Mouse (Mus musculus) lung, embryonic 15.5 days (tissue): ENCODE measurements around the gene 5830411N06Rik. TPM values are rescaled to one million over a fixed set of nuclear protein-coding genes. Genes with fewer than 3 reads are reported as not detected.

Experiments used
- ATAC-seq: fragments of 200-750 bp; cut with Nextera tagmentation; 2 replicates; pipeline ENCODE4 v1.8.0; 2017; ENCODE audit warnings: moderate number of reproducible peaks, borderline replicate concordance; ENCODE audit not compliant: low FRiP score, low TSS enrichment; ENCODE audit errors: extremely low read depth
- H3K27ac ChIP-seq: fragments of 300-500 bp; sonication (generic); 2 replicates; pipeline ENCODE4 v1.5.1; 2015; ENCODE audit warnings: moderate library complexity, mild to moderate bottlenecking, inconsistent platforms
- H3K27me3 ChIP-seq: fragments of 300-500 bp; sonication (generic); 2 replicates; pipeline ENCODE4 v1.6.1; 2015; ENCODE audit warnings: inconsistent platforms
- H3K36me3 ChIP-seq: fragments of 300-500 bp; sonication (generic); 2 replicates; pipeline ENCODE4 v1.6.1; 2015; ENCODE audit warnings: inconsistent platforms
- H3K4me1 ChIP-seq: fragments of 300-500 bp; sonication (generic); 2 replicates; pipeline ENCODE4 v1.6.1; 2015; ENCODE audit warnings: inconsistent platforms
- H3K4me2 ChIP-seq: fragments of 300-500 bp; sonication (generic); 2 replicates; pipeline ENCODE4 v1.6.1; 2015; ENCODE audit warnings: inconsistent platforms, mild to moderate bottlenecking, moderate library complexity
- H3K4me3 ChIP-seq: fragments of 300-500 bp; sonication (generic); 2 replicates; pipeline ENCODE4 v1.5.1; 2015; ENCODE audit warnings: mild to moderate bottlenecking, inconsistent platforms
- H3K9ac ChIP-seq: fragments of 300-500 bp; sonication (generic); 2 replicates; pipeline ENCODE4 v1.6.1; 2015; ENCODE audit warnings: inconsistent platforms
- H3K9me3 ChIP-seq: fragments of 300-500 bp; sonication (generic); 2 replicates; pipeline ENCODE4 v1.6.1; 2016; ENCODE audit warnings: inconsistent platforms
- WGBS: fragments of 180-500 bp; shearing (Covaris S2); methylation state at CpG from one replicate; pipeline ENCODE4 v1.1.7; 2015; 5-methylcytosine and 5-hydroxymethylcytosine counted together
- polyA plus RNA-seq: library from polyadenylated mRNA; unstranded; fragments of >200 nt; fragmentation: Nextera tagmentation; extraction: Ambion mirVana; gene quantifications from 2 replicates; pipeline ENCODE4 v1.2.1, GENCODE M21; 2015

Gene 5830411N06Rik
- polyA plus RNA-seq = 0.19 TPM in 1 of 2 replicates, not detected in the other

DNA sequence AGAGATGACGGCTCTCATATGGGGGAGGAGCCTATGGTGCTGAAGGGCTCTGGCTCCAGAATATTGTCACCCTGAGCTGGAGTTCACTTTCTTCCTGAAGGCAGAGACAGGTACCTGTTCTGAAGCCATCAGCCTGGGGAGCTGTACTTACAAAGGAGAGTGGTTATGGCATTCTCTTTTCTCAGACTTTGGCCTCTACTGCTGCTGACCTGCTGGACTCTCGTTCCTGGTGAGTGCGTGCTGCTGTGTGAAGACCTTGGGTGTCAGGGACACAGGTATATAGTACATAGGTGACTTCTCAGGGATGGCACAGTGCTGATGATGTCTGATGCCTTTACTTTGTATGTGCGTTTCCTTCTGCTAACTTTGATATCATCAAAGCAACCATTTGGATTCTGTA is at the start of gene 5830411N06Rik:
5830411N06Rik (plus strand) TSS at position 69 of the 400 bp plus-strand sequence.
- H3K36me3 ChIP-seq = no peaks in the 10 kb centered on the region
- 66% methylated on average over 4 of the region's 4 CpGs for WGBS
- no peaks in the 10 kb centered on the region for H3K27me3 ChIP-seq
- no peak within 1 kb of the TSS for H3K27ac ChIP-seq
- no peaks in the 10 kb centered on the region for H3K9me3 ChIP-seq
- H3K4me1 ChIP-seq = no peaks in the 10 kb centered on the region
- ATAC-seq = no peak
- H3K4me3 ChIP-seq = no peak within 1 kb of the TSS
- no peak within 1 kb of the TSS for H3K9ac ChIP-seq
- no peak within 1 kb of the TSS for H3K4me2 ChIP-seq

DNA sequence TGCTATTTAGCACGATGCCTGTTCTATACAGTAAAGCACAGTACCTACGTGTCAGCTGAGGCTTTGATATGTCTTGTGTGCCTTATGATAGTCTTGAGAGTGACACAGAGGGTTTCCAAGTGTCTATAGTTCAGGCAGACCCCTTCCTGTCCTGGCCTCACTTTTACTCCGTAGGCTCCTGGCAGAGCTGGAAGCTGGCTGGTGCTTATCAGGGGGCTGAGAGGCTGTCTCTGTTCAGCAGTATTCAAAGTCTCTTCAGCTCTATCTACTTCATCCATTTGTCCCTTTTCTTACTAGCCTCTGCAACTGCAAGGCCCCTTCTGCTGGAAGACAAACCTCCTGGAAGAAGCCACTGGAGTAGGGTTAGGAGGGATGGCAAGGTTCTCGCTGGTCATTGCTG is 46.0 kb upstream of the 5830411N06Rik start:
- Histone ChIP-seq H3K9ac (no peak overlapping the region), H3K27me3 (no peaks in the 10 kb centered on the region), H3K4me2 (no peak overlapping the region), H3K36me3 (no peaks in the 10 kb centered on the region), H3K9me3 (no peaks in the 10 kb centered on the region), H3K4me1 (no peaks in the 10 kb centered on the region), H3K27ac (no peak overlapping the region), H3K4me3 (no peak overlapping the region)
- no peak for ATAC-seq
- 89% methylated on average over 4 of the region's 4 CpGs for WGBS

DNA sequence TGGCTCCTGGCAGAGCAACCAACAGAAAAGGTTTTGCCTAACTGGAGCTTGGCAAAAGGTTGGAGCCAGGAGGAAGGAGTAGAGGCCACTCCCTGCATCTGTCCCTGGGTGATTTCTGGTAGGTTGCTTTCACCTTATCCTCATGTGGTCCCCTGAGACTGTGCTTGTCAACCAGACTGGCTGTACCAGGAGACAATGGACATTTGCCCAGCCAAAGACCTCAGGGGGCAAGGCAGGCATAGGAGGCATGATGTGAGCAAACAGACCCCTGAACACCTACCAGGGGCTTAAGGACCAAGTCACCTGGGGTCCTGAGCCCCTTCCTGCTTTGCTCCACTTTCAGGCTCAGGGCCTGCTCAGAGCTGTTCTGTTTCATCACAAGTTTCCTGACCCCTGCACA is 41.2 kb upstream of the 5830411N06Rik start, which contains the start of gene Olfr524:
Olfr524 (minus strand) TSS at position 101 of the 400 bp plus-strand sequence.
- H3K36me3 ChIP-seq = no peaks in the 10 kb centered on the region
- H3K27ac ChIP-seq = no peak within 1 kb of the TSS
- H3K9ac ChIP-seq = no peak within 1 kb of the TSS
- H3K4me2 ChIP-seq = no peak within 1 kb of the TSS
- H3K27me3 ChIP-seq = no peaks in the 10 kb centered on the region
- no peaks in the 10 kb centered on the region for H3K9me3 ChIP-seq
- ATAC-seq = no peak
- no peak within 1 kb of the TSS for H3K4me3 ChIP-seq
- H3K4me1 ChIP-seq = no peaks in the 10 kb centered on the region

DNA sequence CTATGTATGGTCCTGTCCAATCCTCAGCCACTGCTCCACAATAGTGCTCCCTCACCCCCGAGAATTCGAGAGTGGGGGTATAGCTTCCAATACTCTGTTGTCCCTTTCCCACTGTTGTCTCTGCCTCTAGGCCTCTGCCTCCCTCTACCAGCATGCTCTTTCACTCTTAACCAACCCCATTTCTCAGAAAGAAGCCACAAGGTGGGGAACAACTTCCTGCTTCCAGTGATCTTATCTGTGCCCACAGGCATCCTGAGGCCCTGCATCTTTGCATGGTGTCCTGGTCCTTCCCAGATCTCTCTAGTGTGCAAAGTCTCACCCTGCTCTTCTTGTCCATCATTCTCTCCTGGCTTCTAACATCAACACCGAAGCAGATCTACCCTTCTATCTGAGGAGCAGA is 40.2 kb upstream of the 5830411N06Rik start:
- Histone ChIP-seq H3K9ac (no peak overlapping the region), H3K4me1 (no peaks in the 10 kb centered on the region), H3K4me2 (no peak overlapping the region), H3K27ac (no peak overlapping the region), H3K27me3 (no peaks in the 10 kb centered on the region), H3K4me3 (no peak overlapping the region), H3K9me3 (no peaks in the 10 kb centered on the region), H3K36me3 (no peaks in the 10 kb centered on the region)
- ATAC-seq = no peak
- 77% methylated on average over 3 of the region's 3 CpGs for WGBS

DNA sequence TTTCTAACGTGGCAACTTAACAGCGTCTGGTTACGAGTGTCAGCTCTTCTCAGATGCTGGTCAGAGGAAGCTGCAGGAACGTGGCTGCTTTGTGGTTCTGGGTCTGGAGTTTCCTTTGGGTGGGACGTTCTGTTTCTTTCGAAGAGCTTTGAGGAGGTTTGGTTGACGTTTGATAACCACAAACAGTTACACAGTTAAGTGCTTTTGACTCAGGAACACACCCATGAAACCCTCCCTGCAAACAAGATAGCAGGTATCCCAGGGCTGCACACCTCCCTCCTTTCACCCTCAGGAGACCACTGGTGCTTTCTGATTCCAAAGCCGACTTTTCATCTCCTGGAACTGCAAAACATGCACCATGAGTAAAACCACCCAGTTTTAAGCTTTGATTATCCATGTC is 38.9 kb upstream of the 5830411N06Rik start:
- no peak overlapping the region for H3K27ac ChIP-seq
- no peaks in the 10 kb centered on the region for H3K9me3 ChIP-seq
- H3K9ac ChIP-seq = no peak overlapping the region
- H3K36me3 ChIP-seq = no peaks in the 10 kb centered on the region
- WGBS = 45% methylated on average over 8 of the region's 8 CpGs
- no peaks in the 10 kb centered on the region for H3K4me1 ChIP-seq
- no peak for ATAC-seq
- no peak overlapping the region for H3K4me2 ChIP-seq
- H3K4me3 ChIP-seq = no peak overlapping the region
- no peaks in the 10 kb centered on the region for H3K27me3 ChIP-seq

DNA sequence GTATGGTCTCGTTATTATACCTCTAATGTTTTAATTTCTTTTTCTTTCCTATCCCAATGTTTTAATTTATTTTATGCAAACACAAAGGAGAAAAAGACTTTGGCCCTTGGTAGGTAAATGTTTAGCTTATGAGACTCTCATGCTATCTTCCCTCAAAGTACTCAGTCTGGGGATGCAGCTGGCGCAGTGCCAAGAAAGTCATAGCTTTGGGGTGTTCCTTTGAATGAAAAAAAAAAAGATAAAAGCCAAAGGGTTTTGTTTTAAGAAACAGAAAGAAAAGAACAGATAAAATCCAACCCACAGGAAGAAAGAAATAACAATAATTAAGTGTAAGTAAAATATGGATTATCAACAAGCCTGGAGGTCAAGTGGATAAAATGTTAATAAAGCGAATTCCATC is 38.4 kb upstream of the 5830411N06Rik start:
- H3K27me3 ChIP-seq = no peaks in the 10 kb centered on the region
- no peak overlapping the region for H3K9ac ChIP-seq
- 32% methylated on average over 3 of the region's 3 CpGs for WGBS
- no peak overlapping the region for H3K4me2 ChIP-seq
- no peak overlapping the region for H3K27ac ChIP-seq
- no peaks in the 10 kb centered on the region for H3K36me3 ChIP-seq
- no peaks in the 10 kb centered on the region for H3K4me1 ChIP-seq
- H3K4me3 ChIP-seq = no peak overlapping the region
- no peak for ATAC-seq
- H3K9me3 ChIP-seq = no peaks in the 10 kb centered on the region

DNA sequence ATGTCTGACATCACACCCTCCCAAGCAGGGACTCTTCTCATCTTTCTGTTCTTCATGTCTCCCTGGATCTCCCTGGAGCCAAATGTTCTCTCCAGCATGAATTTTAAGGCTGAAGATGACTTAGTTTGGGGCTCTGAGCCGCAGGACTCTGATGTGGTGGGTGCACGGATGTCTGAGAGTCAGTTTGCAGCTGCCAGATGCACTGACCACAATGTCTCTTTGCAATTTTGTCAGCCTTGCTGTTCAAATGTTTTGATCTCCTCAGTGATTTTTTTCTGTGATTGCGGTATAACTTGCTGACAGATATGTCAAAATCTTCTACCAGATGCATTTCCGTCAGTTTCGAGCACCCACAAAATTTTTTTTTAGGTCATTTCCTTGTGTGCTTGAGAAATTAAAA is 33.2 kb upstream of the 5830411N06Rik start:
- no peak overlapping the region for H3K27ac ChIP-seq
- 57% methylated on average over 5 of the region's 5 CpGs for WGBS
- no peaks in the 10 kb centered on the region for H3K27me3 ChIP-seq
- H3K4me3 ChIP-seq = no peak overlapping the region
- no peaks in the 10 kb centered on the region for H3K4me1 ChIP-seq
- H3K4me2 ChIP-seq = no peak overlapping the region
- H3K9ac ChIP-seq = no peak overlapping the region
- H3K36me3 ChIP-seq = no peaks in the 10 kb centered on the region
- no peaks in the 10 kb centered on the region for H3K9me3 ChIP-seq
- ATAC-seq = no peak

DNA sequence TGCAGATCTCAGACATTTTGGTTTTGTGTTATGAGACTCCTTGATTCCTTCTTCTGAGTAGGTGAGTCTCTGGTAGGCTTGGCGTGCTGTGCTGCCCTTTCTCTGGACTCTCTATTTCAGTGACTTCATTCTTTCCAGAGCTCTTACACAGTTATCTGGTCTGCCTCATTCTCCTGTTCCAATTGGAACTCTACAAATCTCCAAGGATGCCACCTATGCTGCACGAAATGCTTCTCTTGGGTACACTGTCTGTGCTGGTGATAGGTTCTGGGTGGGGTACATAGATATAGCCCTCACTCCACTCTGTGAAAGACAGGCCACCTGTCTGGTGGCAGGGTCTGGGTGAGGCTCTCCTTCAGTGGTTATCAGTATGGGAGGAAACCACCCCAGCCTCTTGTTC is 29.1 kb upstream of the 5830411N06Rik start, which contains the start of gene Cd163l1:
Cd163l1 (plus strand) TSS at position 301 of the 400 bp plus-strand sequence.
- H3K4me2 ChIP-seq = no peak within 1 kb of the TSS
- no peak for ATAC-seq

DNA sequence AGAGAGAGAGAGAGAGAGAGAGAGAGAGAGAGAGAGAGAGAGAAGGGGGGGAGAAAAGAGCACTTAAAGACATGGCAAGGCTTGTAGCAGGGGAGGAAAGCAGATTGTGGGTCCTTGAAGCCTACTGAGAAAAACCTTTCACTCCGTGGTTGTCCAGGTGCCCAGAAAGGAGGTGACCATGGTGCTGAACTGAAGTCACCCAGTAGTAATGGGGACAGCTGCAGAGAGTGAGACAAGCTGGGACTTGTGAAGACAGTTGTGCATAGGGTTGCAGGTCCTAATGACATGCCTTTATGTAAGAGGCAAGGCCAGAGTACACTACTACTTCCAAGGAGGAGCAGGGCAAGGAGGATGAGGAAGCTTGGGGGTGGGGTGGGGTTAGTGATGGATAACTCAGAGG is 27.8 kb upstream of the 5830411N06Rik start:
- Histone ChIP-seq H3K9ac (no peak overlapping the region), H3K27me3 (no peaks in the 10 kb centered on the region), H3K36me3 (no peaks in the 10 kb centered on the region), H3K27ac (no peak overlapping the region), H3K4me2 (no peak overlapping the region), H3K9me3 (no peaks in the 10 kb centered on the region), H3K4me3 (no peak overlapping the region), H3K4me1 (no peaks in the 10 kb centered on the region)
- 4% methylated on average over 1 of the region's 1 CpGs for WGBS
- no peak for ATAC-seq

More for the DNA sequence above, 29.1 kb upstream of the 5830411N06Rik start, which contains the start of gene Cd163l1:
- Histone ChIP-seq H3K9me3 (no peaks in the 10 kb centered on the region), H3K27ac (no peak within 1 kb of the TSS), H3K9ac (no peak within 1 kb of the TSS), H3K27me3 (no peaks in the 10 kb centered on the region), H3K36me3 (no peaks in the 10 kb centered on the region), H3K4me1 (no peaks in the 10 kb centered on the region), H3K4me3 (no peak within 1 kb of the TSS)
- WGBS = 80% methylated on average over 2 of the region's 2 CpGs

DNA sequence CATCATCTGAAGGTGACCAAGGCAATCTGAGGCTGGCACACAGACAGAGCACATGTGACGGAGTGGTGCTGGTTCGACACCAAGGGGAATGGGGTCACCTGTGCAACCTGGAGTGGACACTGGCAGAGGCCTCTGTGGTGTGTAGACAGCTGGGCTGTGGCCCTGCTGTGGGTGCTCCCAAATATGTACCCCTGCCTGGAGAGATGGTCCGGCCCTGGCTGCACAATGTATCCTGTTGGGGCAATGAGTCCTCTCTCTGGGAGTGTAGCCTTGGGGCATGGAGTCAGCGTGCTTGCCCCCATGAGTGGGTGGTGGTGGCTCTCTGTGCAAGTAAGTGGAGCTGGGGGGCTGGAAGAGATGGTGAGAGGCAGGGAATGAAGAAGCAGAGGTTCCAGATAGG is 26.7 kb upstream of the 5830411N06Rik start:
- H3K4me2 ChIP-seq = no peak overlapping the region
- no peaks in the 10 kb centered on the region for H3K9me3 ChIP-seq
- no peak overlapping the region for H3K9ac ChIP-seq
- no peaks in the 10 kb centered on the region for H3K27me3 ChIP-seq
- no peak overlapping the region for H3K27ac ChIP-seq
- ATAC-seq = no peak
- H3K4me3 ChIP-seq = no peak overlapping the region
- 79% methylated on average over 4 of the region's 4 CpGs for WGBS
- H3K36me3 ChIP-seq = no peaks in the 10 kb centered on the region
- no peaks in the 10 kb centered on the region for H3K4me1 ChIP-seq

DNA sequence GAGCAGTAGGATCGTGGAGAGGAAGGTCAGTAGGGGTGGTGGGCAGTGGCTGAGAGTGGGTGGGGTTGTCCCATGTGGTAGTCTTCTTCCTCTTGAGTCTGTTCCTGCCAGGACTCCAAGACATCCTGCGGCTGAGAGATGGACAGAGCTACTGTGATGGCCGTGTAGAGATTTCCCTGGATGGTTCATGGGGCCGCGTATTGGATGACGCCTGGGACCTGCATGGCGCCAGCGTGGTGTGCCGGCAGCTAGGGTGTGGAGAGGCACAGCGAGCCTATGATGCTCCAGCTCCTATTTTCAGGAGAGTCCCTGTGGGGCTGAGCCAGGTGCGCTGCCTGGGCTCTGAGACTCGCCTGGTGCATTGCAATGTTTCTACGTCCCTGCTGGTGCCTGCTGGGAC is 22.9 kb upstream of the 5830411N06Rik start:
- H3K4me1 ChIP-seq = no peaks in the 10 kb centered on the region
- H3K4me3 ChIP-seq = no peak overlapping the region
- no peak overlapping the region for H3K4me2 ChIP-seq
- H3K36me3 ChIP-seq = no peaks in the 10 kb centered on the region
- no peak for ATAC-seq
- H3K9me3 ChIP-seq = no peaks in the 10 kb centered on the region
- H3K27me3 ChIP-seq = no peaks in the 10 kb centered on the region
- WGBS = 77% methylated on average over 13 of the region's 13 CpGs
- H3K27ac ChIP-seq = no peak overlapping the region
- H3K9ac ChIP-seq = no peak overlapping the region

DNA sequence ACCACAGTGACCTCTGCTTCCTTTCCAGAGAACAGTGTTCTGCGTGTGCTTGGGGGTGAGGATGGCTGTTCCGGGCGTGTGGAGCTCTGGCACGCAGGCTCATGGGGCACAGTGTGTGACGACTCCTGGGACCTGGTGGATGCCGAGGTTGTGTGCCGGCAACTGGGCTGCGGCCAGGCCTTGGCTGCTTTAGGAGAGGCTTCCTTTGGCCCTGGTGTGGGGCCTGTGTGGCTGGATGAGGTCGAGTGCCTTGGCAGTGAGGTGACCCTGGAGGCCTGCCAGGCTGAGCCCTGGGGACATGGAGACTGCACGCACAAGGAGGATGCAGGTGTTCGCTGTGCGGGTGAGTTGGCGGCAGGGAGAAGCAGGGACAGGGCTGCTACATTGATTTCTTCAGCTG is 18.6 kb upstream of the 5830411N06Rik start:
- no peaks in the 10 kb centered on the region for H3K36me3 ChIP-seq
- no peak overlapping the region for H3K9ac ChIP-seq
- H3K4me2 ChIP-seq = no peak overlapping the region
- H3K27ac ChIP-seq = no peak overlapping the region
- no peak for ATAC-seq
- no peaks in the 10 kb centered on the region for H3K9me3 ChIP-seq
- H3K4me1 ChIP-seq = no peaks in the 10 kb centered on the region
- 70% methylated on average over 13 of the region's 13 CpGs for WGBS
- H3K27me3 ChIP-seq = no peaks in the 10 kb centered on the region
- H3K4me3 ChIP-seq = no peak overlapping the region

DNA sequence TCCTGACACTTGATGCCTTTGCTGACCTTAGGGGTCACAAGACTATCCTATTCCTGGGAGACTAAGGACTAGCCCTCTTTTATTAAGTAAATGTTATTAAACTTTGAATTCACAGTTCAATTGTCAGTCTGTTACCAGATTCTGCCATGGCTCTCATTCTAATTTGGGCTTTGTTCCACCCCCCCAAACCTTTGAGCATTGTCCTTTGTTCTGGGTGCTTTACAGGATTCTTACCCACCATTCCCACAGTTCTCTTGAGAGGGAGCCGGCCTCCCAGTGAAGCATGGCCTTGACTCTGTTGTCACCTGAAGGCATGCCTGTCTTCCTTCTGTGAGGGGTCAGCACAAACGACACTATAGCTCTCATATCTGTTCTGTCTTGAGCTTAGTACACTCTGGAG is 16.1 kb upstream of the 5830411N06Rik start:
- 80% methylated on average over 2 of the region's 2 CpGs for WGBS

More for the DNA sequence above, 16.1 kb upstream of the 5830411N06Rik start:
- Histone ChIP-seq H3K36me3 (no peaks in the 10 kb centered on the region), H3K4me3 (no peak overlapping the region), H3K4me1 (no peaks in the 10 kb centered on the region), H3K9me3 (no peaks in the 10 kb centered on the region), H3K4me2 (no peak overlapping the region), H3K27ac (no peak overlapping the region), H3K9ac (no peak overlapping the region), H3K27me3 (no peaks in the 10 kb centered on the region)
- ATAC-seq = no peak
